Mouse (Mus musculus): ENCODE data around the gene E2f4. TPM values are rescaled to one million over a fixed set of nuclear protein-coding genes. Genes with fewer than 3 reads are reported as not detected.
A peak's percentile ranks its signal among the peaks of the same experiment; 100 is the strongest.
"Not testable (repeated sequence)": the region's sequence is repeated elsewhere in the genome, so short reads cannot be mapped to it uniquely, and the experiment has no call there.

E2f4 gene
- total RNA-seq, 2 experiments from 2014 or later: 32.9 to 35.1 TPM

DNA sequence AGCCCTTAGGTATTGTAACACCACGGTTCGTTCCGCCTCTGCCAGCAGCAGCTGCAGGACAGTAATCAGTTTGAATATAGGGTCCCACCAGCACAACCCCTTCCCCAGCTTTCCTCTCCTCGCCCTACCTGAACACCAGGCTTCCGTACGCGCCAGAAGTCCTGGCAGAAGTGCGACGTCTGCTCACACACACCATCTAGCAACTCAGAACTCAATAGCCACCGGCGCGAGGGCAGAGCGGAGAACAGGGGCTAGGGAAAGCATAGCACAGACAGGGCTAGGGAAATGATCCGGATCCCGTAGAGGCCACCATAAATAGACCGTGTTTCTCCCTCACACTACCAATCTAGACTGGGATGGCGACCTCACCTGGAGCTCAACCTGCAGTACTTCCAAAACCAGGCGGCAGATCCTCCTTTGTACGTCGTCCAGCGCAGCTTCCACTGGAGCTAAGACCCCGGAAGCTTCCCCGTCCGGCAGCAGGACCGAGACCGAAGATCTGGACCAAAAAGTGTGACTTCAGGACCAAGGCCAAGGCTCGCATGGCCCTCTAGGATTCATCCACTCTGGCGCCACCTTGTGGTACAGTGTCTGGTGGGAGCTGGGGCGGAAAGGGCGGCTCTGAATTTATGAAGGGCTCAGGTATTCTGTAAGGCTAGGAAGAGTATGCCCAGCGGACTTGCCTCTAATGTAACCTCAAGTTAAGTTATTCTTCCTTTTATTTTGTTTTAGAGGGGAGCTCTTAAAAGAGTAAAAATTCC is 6.7 kb upstream of the E2f4 start:
- peak; percentile 69 to 77 for DNase-seq (ENCODE audit: low spot score in 2 of 2)
- intact Hi-C loops (cut with DNase I): loop anchor here (2.0 kb wide), 1 partner anchor 636 kb away; no protein-coding TSS in a partner anchor

DNA sequence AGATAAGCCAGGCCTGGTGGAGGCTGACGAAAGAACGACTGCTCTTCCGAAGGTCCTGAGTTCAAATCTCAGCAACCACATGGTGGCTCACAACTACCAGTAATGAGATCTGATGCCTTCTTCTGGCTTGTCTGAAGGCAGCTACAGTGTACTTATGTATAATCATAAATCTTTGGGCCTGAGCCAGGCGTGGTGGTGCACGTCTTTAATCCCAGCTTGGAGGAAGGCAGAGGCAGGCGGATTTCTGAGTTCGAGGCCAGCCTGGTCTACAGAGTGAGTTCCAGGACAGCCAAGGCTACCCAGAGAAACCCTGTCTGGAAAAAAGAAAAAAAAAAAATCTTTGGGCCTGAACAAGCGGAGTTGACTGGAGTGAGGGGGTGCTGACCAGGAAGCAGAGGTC is 6.1 kb upstream of the E2f4 start:
- DNase-seq (ENCODE audit: low spot score in 2 of 2): not testable (repeated sequence)
- intact Hi-C loops (cut with DNase I): loop anchor here (2.0 kb wide), 1 partner anchor 637 kb away; no protein-coding TSS in a partner anchor

DNA sequence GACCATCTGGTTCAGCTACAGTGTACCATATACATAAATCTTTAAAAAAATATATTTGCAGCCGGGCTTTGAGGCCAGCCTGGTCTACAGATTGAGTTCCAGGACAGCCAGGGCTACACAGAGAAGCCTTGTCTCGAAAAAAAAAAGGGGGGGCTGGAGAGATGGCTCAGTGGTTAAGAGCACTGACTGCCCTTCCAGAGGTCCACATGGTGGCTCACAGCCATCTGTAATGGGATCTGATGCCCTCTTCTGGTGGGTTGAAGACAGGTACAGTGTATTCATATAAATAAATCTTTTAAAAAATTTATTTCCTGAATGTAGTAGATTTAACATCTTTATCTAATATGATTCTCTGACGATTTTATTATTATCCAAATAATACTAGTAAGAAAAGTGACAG is 5.7 kb upstream of the E2f4 start:
- intact Hi-C loops (cut with DNase I): loop anchor here (2.0 kb wide), 1 partner anchor 637 kb away; no protein-coding TSS in a partner anchor
- not testable (repeated sequence) for DNase-seq (ENCODE audit: low spot score in 2 of 2)

DNA sequence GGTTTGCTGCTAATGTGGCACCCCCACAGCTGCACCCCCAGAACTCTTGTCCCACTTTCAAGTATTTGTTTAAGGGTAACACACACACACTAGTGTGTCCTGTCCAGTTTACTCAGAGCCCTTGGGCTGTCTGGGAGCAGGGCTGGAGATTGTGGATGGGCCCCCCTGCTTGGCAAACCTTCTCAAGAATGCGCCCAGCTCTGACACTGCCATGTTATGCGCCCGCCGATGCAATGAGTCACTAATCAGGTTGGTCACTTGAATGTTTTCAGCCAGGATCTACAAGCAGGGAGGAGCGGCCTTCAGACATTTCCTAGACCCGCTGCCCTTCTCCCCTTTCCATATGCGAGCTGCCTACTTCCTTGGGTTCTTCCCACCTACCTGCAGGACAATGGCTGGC is 5.0 kb upstream of the E2f4 start:
- intact Hi-C loops (cut with DNase I): no loop called here
- no peak for DNase-seq (ENCODE audit: low spot score in 2 of 2)

DNA sequence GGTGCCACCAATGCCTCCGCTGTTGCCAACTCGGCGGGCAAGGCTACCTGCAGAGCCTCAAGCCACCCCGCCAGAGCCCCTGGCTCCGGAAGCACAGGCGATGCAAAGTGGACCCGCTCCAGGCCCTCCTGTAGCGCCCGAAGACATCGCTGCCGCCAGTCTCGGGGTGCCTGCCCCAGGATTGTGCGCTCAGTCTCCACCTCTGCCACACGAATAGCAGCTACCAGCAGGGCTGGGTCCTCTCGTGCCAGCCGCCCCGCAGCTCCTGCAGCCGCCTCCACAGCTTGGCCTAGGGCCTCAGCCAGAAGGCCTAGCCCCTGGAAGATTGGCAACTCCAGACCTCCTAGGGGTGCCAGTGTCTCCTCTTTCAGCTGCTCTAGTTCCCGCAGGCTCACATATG is 4.1 kb upstream of the E2f4 start:
- DNase-seq (ENCODE audit: low spot score in 2 of 2): no peak
- intact Hi-C loops (cut with DNase I): no loop called here

DNA sequence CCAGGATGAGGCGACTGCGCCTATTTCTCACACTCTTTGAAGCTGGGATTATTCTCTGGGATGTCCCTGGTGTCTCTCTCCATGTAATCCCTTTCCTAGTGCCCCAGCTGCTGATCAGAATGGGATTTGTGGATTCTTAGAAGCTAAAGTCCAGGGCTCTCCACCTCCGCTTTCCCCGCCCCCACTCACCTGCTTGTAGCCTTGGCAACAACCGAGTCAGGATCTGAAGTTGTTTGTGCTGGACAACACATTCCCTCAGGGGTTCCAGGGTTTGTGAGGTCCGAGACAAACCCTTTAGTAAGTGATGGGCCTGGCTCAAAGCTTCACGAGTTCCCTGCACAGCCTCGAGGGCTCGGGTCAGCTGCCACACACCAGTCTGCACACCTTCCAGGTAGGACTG is 2.7 kb upstream of the E2f4 start:
- no peak for DNase-seq (ENCODE audit: low spot score in 2 of 2)

DNA sequence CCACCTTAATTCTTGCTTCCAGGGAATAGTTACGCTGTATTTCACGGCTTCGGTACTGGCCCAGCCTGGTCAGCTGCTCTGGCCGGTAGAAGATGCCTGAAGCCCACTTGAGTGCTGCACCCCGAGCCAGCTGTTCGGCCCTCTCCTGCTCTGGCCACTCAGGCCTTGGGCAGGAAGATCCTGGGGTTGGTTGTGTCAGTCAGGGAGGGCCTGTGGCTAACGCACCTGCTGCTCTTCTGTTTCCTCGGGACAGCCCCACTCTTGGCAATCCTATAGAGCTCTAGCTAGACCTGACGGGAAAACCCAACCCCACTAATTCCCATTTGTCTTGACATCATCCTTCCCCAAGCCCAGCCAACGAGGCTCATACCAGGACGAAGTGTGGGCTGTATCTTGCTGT is 2.2 kb upstream of the E2f4 start:
- DNase-seq (ENCODE audit: low spot score in 2 of 2): no peak
- intact Hi-C loops (cut with DNase I): no loop called here

More for the DNA sequence above, 2.7 kb upstream of the E2f4 start:
- intact Hi-C loops (cut with DNase I): no loop called here

DNA sequence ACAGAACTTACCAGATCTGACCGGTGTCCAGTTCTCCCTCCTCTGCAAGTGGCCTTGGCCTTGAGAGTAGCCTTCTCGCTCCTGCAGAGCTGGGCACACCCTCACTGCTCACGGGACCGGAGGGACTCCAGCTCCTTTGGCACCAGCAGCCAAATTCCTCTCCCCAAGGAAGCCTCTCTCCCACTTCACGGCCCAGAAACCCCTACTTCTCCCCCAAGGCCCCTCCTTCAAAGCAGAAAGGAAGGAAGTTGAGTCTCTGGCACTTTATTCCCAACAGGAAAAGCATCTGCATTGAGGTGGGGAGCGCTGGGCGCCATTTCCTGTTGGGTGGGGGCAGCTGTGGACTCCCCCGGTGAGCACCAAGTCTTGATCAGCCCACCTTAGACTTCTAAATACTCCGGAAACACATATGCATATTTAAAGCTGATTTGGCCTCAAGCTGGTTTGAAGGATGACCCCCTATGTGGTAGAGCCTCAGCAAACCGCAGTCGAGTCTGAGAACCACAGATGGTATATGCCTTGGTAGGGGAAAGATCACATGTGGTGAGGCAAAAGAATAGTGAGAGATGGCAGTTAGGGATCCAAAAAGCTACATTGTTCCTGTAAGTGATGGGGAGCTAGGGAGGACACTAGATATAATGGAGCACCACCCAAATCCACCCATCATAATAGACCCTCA is 1.4 kb upstream of the E2f4 start, which contains the start of gene Exoc3l:
TSS of gene Exoc3l (minus strand) at position 207 of the 679 bp plus-strand sequence.
- DNase-seq (ENCODE audit: low spot score in 2 of 2): no peak
- intact Hi-C loops (cut with DNase I): no loop called here

DNA sequence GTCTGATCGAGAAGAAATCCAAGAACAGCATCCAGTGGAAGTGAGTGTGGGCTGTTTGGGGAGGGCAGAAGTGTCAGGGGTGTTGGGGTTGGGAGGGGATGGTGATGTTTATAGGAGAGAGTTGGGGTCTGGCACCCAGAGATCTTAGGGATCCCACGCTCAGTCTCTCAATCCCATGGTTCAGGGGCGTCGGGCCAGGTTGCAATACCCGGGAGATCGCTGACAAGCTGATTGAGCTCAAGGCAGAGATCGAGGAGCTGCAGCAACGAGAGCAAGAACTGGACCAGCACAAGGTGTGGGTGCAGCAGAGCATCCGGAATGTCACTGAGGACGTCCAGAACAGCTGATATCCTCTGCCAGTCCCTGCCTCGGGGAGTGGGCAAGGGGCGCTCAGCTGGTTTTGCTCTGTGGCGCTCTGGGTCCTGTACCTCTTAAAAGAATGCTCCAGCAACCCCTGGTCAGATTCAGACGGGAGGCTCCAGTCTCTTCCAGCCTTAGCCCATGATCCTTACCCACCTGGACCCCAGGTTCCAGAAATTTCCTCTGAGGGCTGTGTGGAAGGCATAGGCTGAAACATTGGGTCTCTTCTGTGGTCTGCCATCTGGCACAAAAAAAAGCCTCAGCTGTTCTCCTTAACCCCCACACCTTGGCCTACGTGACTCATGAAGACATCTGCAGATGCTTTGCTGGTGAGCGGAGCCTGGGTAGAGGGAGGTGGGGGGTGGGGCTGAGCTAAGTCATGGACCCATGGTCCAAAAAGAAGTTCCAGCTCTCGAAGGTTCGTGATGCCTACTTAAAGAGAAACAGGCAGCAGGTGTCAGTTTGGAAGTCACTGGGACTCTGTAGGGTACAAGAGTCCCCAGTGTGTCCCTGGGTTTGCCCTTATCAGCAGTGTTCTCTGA is 1.1 kb downstream of the E2f4 start:
- no peak for DNase-seq (ENCODE audit: low spot score in 2 of 2)
- intact Hi-C loops (cut with DNase I): no loop called here

DNA sequence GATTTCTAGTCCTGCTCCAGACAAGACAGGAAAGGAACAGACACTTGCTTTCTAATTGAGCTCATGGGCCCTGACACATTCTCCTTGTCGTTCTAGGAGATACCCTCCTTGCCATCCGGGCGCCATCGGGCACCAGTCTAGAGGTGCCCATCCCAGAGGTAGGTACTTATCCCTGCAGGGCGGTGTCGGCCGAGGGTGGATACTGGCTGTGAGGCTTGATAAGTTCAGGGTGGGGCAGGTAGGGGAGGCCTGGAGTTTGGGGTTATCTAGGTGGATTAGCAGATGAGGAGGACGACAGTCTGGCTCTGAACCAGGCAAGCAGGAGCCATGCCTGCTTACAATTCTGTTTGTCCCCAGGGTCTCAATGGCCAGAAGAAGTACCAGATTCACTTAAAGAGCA is 2.5 kb downstream of the E2f4 start:
- DNase-seq (ENCODE audit: low spot score in 2 of 2): no peak
- intact Hi-C loops (cut with DNase I): no loop called here

DNA sequence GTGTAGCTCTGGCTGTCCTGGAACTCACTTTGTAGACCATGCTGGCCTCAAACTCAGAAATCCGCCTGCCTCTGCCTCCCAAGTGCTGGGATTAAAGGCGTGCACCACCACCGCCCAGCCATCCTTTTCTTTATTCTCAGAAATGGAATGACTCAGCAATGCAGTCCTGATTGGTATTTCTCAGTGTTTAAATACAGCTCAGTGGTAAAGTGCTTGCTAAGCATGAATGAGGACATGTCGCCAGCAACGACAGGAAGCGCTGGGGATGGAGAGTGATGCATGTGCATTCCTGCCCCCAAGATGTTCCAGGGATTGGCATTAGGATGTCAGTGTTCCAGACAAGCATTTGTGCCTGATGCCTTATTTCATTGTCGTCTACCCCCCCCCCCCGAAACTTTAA is 5.9 kb downstream of the E2f4 start:
- intact Hi-C loops (cut with DNase I): no loop called here
- DNase-seq (ENCODE audit: low spot score in 2 of 2): peak in 1 of 2 experiments; percentile 67

DNA sequence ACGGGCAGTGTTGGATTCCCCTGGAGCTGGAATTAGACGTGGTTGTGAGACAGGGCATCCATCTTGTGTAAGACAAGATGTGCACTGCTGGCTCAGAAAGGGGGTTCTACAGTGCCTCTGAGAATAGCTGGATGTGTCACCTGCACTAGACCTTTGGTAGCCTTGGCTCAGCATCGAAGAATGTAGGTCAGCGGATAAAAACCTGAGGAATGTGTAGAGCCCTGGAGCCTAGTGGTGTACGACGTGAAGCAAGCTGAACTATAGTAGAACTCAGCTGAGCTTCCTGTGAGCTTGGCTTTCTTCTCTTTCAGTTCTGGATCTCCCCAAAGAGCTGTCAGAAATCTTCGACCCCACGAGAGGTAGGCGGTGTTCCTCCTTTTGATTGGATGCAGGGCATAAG is 6.4 kb downstream of the E2f4 start:
- DNase-seq (ENCODE audit: low spot score in 2 of 2): no peak
- intact Hi-C loops (cut with DNase I): no loop called here

DNA sequence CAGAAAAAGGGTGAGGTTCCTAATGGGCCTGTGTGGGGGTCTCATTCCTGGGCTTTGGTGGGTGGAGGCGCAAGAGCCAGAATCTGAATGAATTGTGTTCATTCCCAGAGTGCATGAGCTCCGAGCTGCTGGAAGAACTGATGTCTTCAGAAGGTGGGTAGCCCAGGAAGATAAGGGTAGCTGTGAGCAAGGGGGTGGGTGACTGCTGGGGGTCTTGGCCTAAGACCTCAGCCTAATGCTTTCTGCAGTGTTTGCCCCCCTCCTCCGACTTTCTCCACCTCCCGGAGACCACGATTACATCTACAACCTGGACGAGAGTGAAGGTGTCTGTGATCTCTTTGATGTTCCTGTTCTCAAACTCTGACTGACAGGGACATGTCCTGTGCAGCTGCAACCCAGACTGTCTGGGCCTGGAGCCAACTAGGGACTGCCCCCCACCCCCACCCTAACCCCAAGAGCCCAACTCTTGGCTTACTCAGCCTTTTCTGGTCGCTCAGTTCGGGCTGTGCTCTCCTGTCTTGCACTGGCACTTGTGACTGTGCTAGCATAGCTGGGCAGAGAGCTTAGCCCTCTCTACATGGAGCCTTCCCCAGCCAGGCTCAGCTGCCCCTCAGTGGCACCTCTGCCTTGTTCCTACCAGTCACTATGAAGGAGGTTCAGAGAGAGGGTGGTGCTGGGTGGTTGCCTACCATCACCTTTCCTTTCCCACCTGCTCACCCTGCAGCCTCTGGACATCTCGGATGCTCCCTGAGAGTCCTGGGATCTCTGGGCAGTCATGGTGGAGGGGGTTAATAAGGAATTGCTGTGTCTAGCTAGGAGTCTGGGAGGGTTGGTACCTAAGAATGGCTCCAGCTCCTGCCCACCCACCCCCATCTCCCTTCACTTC is 7.1 kb downstream of the E2f4 start:
- intact Hi-C loops (cut with DNase I): no loop called here
- DNase-seq (ENCODE audit: low spot score in 2 of 2): no peak

DNA sequence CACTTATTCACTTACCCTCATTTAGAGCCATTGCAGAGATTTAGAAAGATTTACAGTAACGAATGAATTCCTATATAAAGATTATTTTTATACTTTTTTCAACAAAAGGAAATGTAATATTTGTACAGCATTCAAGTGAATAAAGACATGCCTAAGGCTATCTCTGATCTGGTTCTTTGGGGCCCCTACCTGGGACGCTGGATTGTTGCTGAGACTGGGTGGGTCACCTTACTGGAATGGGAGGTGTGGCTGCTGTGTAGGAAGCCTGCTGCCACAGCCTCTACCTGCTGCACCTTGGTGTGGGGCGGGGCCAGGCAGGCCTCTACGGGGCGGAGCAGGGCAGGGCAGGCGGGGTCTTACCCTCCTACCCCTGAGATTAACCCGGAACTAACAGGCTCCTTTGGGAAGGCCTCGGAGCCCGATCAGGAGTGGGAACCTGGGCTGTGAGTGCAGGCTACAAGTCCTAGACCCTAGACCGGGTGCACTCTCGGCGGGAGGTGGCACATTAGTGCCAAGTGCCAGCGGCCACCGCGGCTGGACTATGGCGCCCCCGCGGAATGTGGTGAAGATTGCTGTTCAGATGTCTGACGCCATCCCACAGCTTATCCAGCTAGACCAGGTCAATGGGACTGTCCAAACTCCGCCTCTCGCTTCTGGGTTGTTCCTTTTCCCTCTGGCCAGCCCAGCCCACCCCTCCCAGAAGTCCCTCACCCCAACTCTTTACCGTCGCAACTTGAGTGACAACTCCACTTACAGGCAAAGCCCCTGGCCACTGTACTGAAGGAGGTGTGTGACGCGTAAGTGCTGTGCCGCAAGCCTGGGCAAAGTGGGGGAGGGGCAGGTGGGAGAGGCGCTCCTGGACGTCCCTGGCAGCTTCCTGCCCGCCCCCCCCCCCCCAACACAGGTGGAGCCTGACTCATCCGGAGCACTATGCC is 8.0 kb downstream of the E2f4 start, which contains the start of gene Elmo3:
TSS of gene Elmo3 (plus strand) at position 391 of the 935 bp plus-strand sequence.
- intact Hi-C loops (cut with DNase I): no loop called here
- peak; percentile 55 to 60 for DNase-seq (ENCODE audit: low spot score in 2 of 2)

DNA sequence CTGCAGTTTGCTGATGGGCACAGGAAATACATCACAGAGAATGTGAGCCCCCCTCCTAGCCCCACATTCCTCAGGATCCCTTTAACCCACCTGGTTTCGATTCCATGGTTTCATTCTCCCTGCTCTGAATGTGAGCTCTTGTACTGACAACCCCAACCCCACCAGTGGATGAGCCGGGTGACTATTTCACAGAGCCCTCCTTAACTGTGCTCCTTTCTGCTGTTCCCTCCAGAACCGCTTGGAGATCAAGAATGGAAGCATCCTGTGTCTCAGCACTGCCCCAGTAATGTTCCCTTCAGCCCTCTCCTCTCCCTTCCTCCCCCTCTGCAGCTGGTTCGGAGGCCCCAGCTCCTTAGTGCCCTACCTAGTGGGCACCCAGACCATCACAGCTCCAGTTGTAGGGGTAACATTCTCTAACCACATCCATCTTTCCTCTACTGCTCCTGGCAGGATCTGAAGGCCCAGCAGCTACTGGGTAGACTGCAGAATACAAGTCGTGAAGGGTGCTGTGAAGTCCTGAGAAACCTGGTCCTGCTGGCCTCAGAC is 8.8 kb downstream of the E2f4 start:
- intact Hi-C loops (cut with DNase I): no loop called here

DNA sequence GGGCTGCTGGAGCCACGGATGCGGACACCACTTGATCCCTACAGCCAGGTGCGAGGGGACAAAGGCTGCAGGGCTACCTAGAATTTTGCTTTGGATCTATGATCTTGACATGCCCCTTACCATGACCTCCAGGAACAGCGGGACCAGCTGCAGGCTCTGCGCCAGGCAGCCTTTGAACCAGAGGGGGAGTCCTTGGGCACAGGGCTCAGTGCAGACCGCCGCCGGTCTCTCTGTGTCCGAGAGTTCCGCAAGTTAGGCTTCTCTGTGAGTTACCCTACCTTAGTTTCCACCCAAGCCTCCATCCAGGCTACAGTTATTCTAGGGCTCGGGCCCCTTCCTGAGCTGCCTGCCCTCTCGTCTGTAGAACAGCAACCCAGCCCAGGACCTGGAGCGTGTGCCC is 10.2 kb downstream of the E2f4 start:
- DNase-seq (ENCODE audit: low spot score in 2 of 2): no peak
- intact Hi-C loops (cut with DNase I): no loop called here

More for the DNA sequence above, 8.8 kb downstream of the E2f4 start:
- DNase-seq (ENCODE audit: low spot score in 2 of 2): peak in 1 of 2 experiments; percentile 30

DNA sequence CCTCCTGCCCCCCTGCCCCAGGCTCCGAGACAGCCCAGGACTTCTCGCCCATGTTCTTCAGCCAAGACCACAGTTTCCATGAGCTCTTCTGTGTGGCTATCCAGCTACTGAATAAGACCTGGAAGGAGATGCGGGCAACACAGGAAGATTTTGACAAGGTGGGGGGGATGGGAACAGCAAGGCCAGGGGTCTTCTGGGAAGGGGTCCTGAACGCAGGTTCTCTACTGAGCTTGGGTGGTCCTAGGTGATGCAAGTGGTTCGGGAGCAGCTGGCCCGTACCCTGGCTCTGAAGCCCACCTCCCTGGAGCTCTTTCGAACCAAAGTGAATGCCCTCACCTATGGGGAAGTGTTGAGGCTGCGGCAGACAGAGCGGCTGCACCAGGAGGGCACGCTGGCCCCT is 11.0 kb downstream of the E2f4 start:
- DNase-seq (ENCODE audit: low spot score in 2 of 2): no peak
- intact Hi-C loops (cut with DNase I): no loop called here

All from left cerebral cortex, postnatal 25 days (tissue).